Mouse (Mus musculus): ENCODE data around the gene Tcaf2. TPM values are rescaled to one million over a fixed set of nuclear protein-coding genes. Genes with fewer than 3 reads are reported as not detected.

The Tcaf2 gene
- total RNA-seq, 2 experiments from 2014 or later = 3.4 to 3.5 TPM

DNA sequence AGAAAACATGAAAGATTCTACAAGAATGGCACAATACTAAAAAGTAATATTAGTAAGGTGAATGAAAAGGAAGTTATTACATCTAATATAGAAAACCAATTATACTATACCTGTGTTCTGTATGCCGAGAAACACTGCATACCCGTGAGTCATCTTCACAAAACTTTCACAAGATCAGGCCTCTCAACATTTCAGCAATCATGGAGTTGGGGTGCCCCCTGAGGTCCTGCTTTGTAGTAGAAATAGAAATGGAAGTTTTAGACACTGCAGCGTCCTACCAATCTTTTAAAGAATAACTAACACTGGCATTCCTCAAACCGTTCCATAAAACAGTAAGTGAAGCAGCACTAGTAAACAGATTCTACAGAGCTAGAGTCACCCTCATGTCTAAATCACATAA lies 66.4 kb downstream of the Tcaf2 start:
- intact Hi-C loops (cut with DNase I) = no loop called here
- no peak for DNase-seq

DNA sequence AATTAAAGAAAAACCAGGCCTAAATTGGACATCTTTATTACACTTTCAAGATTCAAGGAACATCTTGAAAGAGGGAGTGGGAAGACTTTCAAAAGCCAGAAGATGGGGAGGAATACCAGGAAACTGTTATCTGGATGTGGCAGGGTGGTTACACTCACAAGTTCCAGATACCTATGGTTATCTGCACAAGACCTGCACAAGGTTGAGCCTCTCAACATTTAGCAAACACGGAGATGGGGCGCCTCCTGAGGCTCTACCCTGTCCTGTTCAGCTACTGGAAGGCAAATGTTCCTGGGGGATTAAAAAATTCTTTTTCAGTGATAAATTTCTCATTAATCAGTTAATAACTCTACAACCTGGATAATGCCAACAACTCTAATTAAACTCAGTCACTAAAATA lies 67.6 kb downstream of the Tcaf2 start:
- no peak for DNase-seq
- intact Hi-C loops (cut with DNase I) = no loop called here

Other genes starting within 250 kb of the Tcaf2 start
- gene Tas2r143, start 245.0 kb downstream of the Tcaf2 start, total RNA-seq (2021) = not detected
- under 1 TPM in 1 of 2 experiments, not detected in 1; 0.24 TPM for gene Tas2r135, start 239.8 kb downstream of the Tcaf2 start, total RNA-seq (2021)
- under 1 TPM in 1 of 2 experiments, not detected in 1; 0.30 TPM for gene Tas2r126, start 210.7 kb downstream of the Tcaf2 start, total RNA-seq (2021)
- not detected for gene Olfr458, start 180.1 kb downstream of the Tcaf2 start, total RNA-seq (2021)
- not detected for gene Olfr457, start 168.9 kb downstream of the Tcaf2 start, total RNA-seq (2021)
- not detected for gene Olfr456, start 158.0 kb downstream of the Tcaf2 start, total RNA-seq (2021)
- gene Olfr455, start 97.7 kb downstream of the Tcaf2 start, total RNA-seq (2021) = not detected
- not detected for gene Tcaf3, start 47.6 kb downstream of the Tcaf2 start, total RNA-seq (2021)
- 10 to 100 TPM; 11.4 to 12.2 TPM for gene Tcaf1, start 64.8 kb upstream of the Tcaf2 start, total RNA-seq (2021)
- not detected for gene Olfr453, start 94.1 kb upstream of the Tcaf2 start, total RNA-seq (2021)
- gene Olfr38, start 111.2 kb upstream of the Tcaf2 start, total RNA-seq (2021) = not detected
- gene Olfr452, start 139.8 kb upstream of the Tcaf2 start, total RNA-seq (2021) = not detected
- not detected for gene Olfr450, start 166.7 kb upstream of the Tcaf2 start, total RNA-seq (2021)
- not detected for gene Olfr449, start 189.1 kb upstream of the Tcaf2 start, total RNA-seq (2021)
- gene Olfr448, start 245.2 kb upstream of the Tcaf2 start, total RNA-seq (2021) = not detected